Mouse (Mus musculus) heart, adult 11 months (tissue): ENCODE data around the gene Olfr965.
"Not testable (repeated sequence)": the region's sequence is repeated elsewhere in the genome, so short reads cannot be mapped to it uniquely, and the experiment has no call there.

Source experiments
- DNase-seq: peaks from one replicate; pipeline ENCODE4 v3.0.0; 2022

Olfr965 gene

DNA sequence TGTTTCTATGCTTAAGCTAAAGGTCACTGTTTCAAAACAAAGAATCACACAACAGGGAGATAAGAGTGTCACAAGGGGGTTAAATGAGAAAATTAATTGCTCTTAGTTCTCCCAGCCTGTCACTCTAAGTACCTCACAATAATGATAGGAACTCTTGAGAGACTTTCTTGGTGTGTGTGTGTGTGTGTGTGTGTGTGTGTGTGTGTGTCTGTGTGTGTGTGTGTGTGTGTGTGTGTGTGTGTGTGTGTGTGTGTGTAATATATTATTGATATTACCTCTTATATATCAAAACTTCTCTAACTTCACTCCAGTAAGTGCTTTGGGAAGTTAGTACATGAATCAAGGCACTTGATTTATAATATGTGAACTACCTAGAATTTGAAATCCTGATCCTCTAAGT is at the start of gene Olfr965:
TSS of gene Olfr965 (plus strand) at position 301 of the 400 bp plus-strand sequence.
- no peak for DNase-seq

GRCm38 (mm10) chr9:39666905-39667304 is 44.2 kb upstream of the Olfr965 start, which contains the start of gene Olfr963:
TSS of gene Olfr963 (plus strand) at chr9:39667205.
- DNase-seq = no peak

- no peak for DNase-seq
These were observed 41.4 kb upstream of the Olfr965 start for GRCm38 (mm10) chr9:39669723-39670122.

- no peak for DNase-seq
These were observed 36.3 kb upstream of the Olfr965 start for GRCm38 (mm10) chr9:39674820-39675219.

GRCm38 (mm10) chr9:39678557-39678956 is 32.6 kb upstream of the Olfr965 start:
- DNase-seq = no peak

DNA sequence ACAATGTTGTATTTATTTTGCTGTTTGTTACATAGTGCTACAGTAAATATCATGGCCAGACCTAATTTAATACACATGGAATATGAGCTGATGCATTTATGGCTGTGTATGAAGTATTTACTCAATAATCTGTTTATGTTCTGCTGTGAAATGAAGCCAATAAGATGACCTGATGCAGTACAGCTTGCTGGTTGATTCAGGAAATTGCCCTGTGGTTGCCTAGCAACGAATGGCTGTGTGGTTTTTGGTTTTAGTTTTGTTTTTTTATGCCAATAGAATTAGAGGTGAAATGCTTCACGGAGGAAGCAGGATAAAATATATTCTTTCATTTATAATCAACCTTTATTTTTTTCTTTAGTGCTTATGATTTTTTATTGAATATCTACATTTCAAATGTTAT is 31.9 kb upstream of the Olfr965 start:
- DNase-seq = no peak

DNA sequence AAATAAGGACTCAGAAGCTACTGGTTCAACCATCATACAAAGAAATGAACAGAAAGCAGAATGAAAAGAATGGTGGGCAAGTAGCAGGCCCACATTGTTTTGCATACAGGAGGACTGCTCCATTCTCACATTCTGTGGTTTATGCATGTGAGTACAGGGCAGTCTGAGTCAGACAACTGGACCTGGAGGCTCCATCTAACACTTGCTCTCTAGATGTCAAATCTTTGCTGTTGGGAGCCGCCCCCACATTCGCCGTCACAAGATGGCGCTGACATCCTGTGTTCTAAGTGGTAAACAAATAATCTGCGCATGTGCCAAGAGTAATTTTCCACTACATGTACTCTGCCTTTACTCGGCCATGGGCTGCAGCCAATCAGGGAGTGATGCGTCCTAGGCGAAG is 10.0 kb upstream of the Olfr965 start:
- not testable (repeated sequence) for DNase-seq

GRCm38 (mm10) chr9:39707017-39707416 is 4.1 kb upstream of the Olfr965 start, which contains the start of gene Olfr149:
TSS of gene Olfr149 (minus strand) at chr9:39707117.
- DNase-seq = no peak

GRCm38 (mm10) chr9:39708958-39709357 is 2.2 kb upstream of the Olfr965 start:
- DNase-seq = peak; percentile 87

GRCm38 (mm10) chr9:39730678-39731077 is 19.5 kb downstream of the Olfr965 start, which contains the start of gene Olfr150:
TSS of gene Olfr150 (plus strand) at chr9:39730978.
- no peak for DNase-seq

GRCm38 (mm10) chr9:39740741-39741140 is 29.6 kb downstream of the Olfr965 start:
- DNase-seq = no peak

- DNase-seq = no peak
These were observed 34.8 kb downstream of the Olfr965 start, which contains the start of gene Olfr967 for GRCm38 (mm10) chr9:39745949-39746348. TSS of gene Olfr967 (plus strand) at chr9:39746249.

GRCm38 (mm10) chr9:39746428-39746827 is 35.3 kb downstream of the Olfr965 start:
- no peak for DNase-seq
